Mouse (Mus musculus) retina, postnatal 7 days (tissue): ENCODE data around the gene Catip.
"Not testable (repeated sequence)": the region's sequence is repeated elsewhere in the genome, so short reads cannot be mapped to it uniquely, and the experiment has no call there.

Source experiments
- DNase-seq: peaks from one replicate; pipeline ENCODE4 v3.0.0-alpha.2; 2012; ENCODE audit warnings: low read depth, low spot score

The Catip gene

GRCm38 (mm10) chr1:74361812-74362211 lies at the start of gene Catip:
Catip (plus strand) TSS chr1:74362108.
- DNase-seq = peak; percentile 70

- peak; percentile 69 for DNase-seq
These were observed 48.7 kb upstream of the Catip start for GRCm38 (mm10) chr1:74313049-74313692.

- DNase-seq = no peak
These were observed 47.1 kb upstream of the Catip start for GRCm38 (mm10) chr1:74314796-74315195.

- no peak for DNase-seq
These were observed 45.6 kb upstream of the Catip start for GRCm38 (mm10) chr1:74316114-74316827.

- DNase-seq = no peak
These were observed 43.2 kb upstream of the Catip start for GRCm38 (mm10) chr1:74318711-74319110.

GRCm38 (mm10) chr1:74321396-74321795 lies 40.5 kb upstream of the Catip start:
- no peak for DNase-seq

- DNase-seq = not testable (repeated sequence)
These were observed 35.0 kb upstream of the Catip start for GRCm38 (mm10) chr1:74326916-74327315.

GRCm38 (mm10) chr1:74329899-74330431 lies 31.9 kb upstream of the Catip start:
- DNase-seq = no peak

GRCm38 (mm10) chr1:74331046-74331681 lies 30.7 kb upstream of the Catip start:
- no peak for DNase-seq

- peak; percentile 95 for DNase-seq
These were observed 29.6 kb upstream of the Catip start for GRCm38 (mm10) chr1:74332241-74332763.

GRCm38 (mm10) chr1:74332930-74333329 lies 29.0 kb upstream of the Catip start:
- DNase-seq = no peak

GRCm38 (mm10) chr1:74334607-74335006 lies 27.3 kb upstream of the Catip start:
- DNase-seq = no peak

GRCm38 (mm10) chr1:74335033-74335432 lies 26.9 kb upstream of the Catip start:
- DNase-seq = no peak

GRCm38 (mm10) chr1:74335436-74336170 lies 26.3 kb upstream of the Catip start:
- no peak for DNase-seq

- DNase-seq = no peak
These were observed 24.6 kb upstream of the Catip start for GRCm38 (mm10) chr1:74337241-74337771.

- DNase-seq = no peak
These were observed 23.9 kb upstream of the Catip start for GRCm38 (mm10) chr1:74338013-74338412.

- no peak for DNase-seq
These were observed 23.3 kb upstream of the Catip start for GRCm38 (mm10) chr1:74338626-74339025.

- no peak for DNase-seq
These were observed 22.0 kb upstream of the Catip start for GRCm38 (mm10) chr1:74339917-74340316.

GRCm38 (mm10) chr1:74340361-74340764 lies 21.5 kb upstream of the Catip start:
- DNase-seq = no peak

GRCm38 (mm10) chr1:74340992-74341391 lies 20.9 kb upstream of the Catip start:
- not testable (repeated sequence) for DNase-seq

GRCm38 (mm10) chr1:74341898-74342297 lies 20.0 kb upstream of the Catip start:
- no peak for DNase-seq
